Mouse (Mus musculus): ENCODE data around the gene Jag2. TPM values are rescaled to one million over a fixed set of nuclear protein-coding genes. Genes with fewer than 3 reads are reported as not detected.
A peak's percentile ranks its signal among the peaks of the same experiment; 100 is the strongest.

Gene Jag2
- polyA plus RNA-seq, 1 experiment, result 3.2 TPM

GRCm38 (mm10) chr12:112912951-112913745, 16.4 kb downstream of the Jag2 start:
- Histone ChIP-seq H3K4me1 (ENCODE audit: control insufficient read depth, insufficient read depth, low read length) (peaks cover 10% of the 10 kb centered on the region), H3K27ac (ENCODE audit: insufficient read depth, low read depth, low read length) (no peak overlapping the region), H3K4me3 (ENCODE audit: insufficient read depth, low read length) (no peak overlapping the region)
- TF ChIP-seq POLR2A (IDR thresholded peaks at IDR 0.05; ENCODE audit: borderline replicate concordance, low read depth, low read length) (no peak), CTCF (IDR thresholded peaks at IDR 0.05; ENCODE audit: low read depth, low read length) (no peak)

- Histone ChIP-seq H3K4me3 (ENCODE audit: insufficient read depth, low read length) (no peak overlapping the region), H3K4me1 (ENCODE audit: control insufficient read depth, insufficient read depth, low read length) (no peaks in the 10 kb centered on the region), H3K27ac (ENCODE audit: insufficient read depth, low read depth, low read length) (no peak overlapping the region)
- no peak for TF ChIP-seq POLR2A (IDR thresholded peaks at IDR 0.05; ENCODE audit: borderline replicate concordance, low read depth, low read length)
- no peak for TF ChIP-seq CTCF (IDR thresholded peaks at IDR 0.05; ENCODE audit: low read depth, low read length)
Measured at GRCm38 (mm10) chr12:112911701-112912100, 17.9 kb downstream of the Jag2 start.

GRCm38 (mm10) chr12:112908991-112909390, 20.6 kb downstream of the Jag2 start:
- Histone ChIP-seq H3K27ac (ENCODE audit: insufficient read depth, low read depth, low read length) (no peak overlapping the region), H3K4me3 (ENCODE audit: insufficient read depth, low read length) (no peak overlapping the region), H3K4me1 (ENCODE audit: control insufficient read depth, insufficient read depth, low read length) (no peaks in the 10 kb centered on the region)
- TF ChIP-seq CTCF (IDR thresholded peaks at IDR 0.05; ENCODE audit: low read depth, low read length) (no peak), POLR2A (IDR thresholded peaks at IDR 0.05; ENCODE audit: borderline replicate concordance, low read depth, low read length) (no peak)

GRCm38 (mm10) chr12:112905001-112905400, 24.6 kb downstream of the Jag2 start:
- H3K4me3 ChIP-seq (ENCODE audit: insufficient read depth, low read length), result no peak overlapping the region
- no peaks in the 10 kb centered on the region for H3K4me1 ChIP-seq (ENCODE audit: control insufficient read depth, insufficient read depth, low read length)
- no peak overlapping the region for H3K27ac ChIP-seq (ENCODE audit: insufficient read depth, low read depth, low read length)
- TF ChIP-seq POLR2A (IDR thresholded peaks at IDR 0.05; ENCODE audit: borderline replicate concordance, low read depth, low read length) (no peak), CTCF (IDR thresholded peaks at IDR 0.05; ENCODE audit: low read depth, low read length) (no peak)

GRCm38 (mm10) chr12:112903941-112904340, 25.6 kb downstream of the Jag2 start:
- Histone ChIP-seq H3K4me1 (ENCODE audit: control insufficient read depth, insufficient read depth, low read length) (peaks cover 2% of the 10 kb centered on the region), H3K4me3 (ENCODE audit: insufficient read depth, low read length) (no peak overlapping the region), H3K27ac (ENCODE audit: insufficient read depth, low read depth, low read length) (no peak overlapping the region)
- TF ChIP-seq CTCF (IDR thresholded peaks at IDR 0.05; ENCODE audit: low read depth, low read length) (no peak), POLR2A (IDR thresholded peaks at IDR 0.05; ENCODE audit: borderline replicate concordance, low read depth, low read length) (no peak)

- no peak for TF ChIP-seq POLR2A (IDR thresholded peaks at IDR 0.05; ENCODE audit: borderline replicate concordance, low read depth, low read length)
- no peak for TF ChIP-seq CTCF (IDR thresholded peaks at IDR 0.05; ENCODE audit: low read depth, low read length)
Measured at GRCm38 (mm10) chr12:112900641-112901040, 28.9 kb downstream of the Jag2 start.

GRCm38 (mm10) chr12:112898960-112899359, 30.6 kb downstream of the Jag2 start:
- Histone ChIP-seq H3K27ac (ENCODE audit: insufficient read depth, low read depth, low read length) (no peak overlapping the region), H3K4me1 (ENCODE audit: control insufficient read depth, insufficient read depth, low read length) (peaks cover 41% of the 10 kb centered on the region), H3K4me3 (ENCODE audit: insufficient read depth, low read length) (no peak overlapping the region)
- TF ChIP-seq CTCF (IDR thresholded peaks at IDR 0.05; ENCODE audit: low read depth, low read length) (no peak), POLR2A (IDR thresholded peaks at IDR 0.05; ENCODE audit: borderline replicate concordance, low read depth, low read length) (no peak)

More at GRCm38 (mm10) chr12:112900641-112901040, 28.9 kb downstream of the Jag2 start:
- Histone ChIP-seq H3K4me3 (ENCODE audit: insufficient read depth, low read length) (no peak overlapping the region), H3K27ac (ENCODE audit: insufficient read depth, low read depth, low read length) (no peak overlapping the region), H3K4me1 (ENCODE audit: control insufficient read depth, insufficient read depth, low read length) (peaks cover 28% of the 10 kb centered on the region)

- Histone ChIP-seq H3K4me1 (ENCODE audit: control insufficient read depth, insufficient read depth, low read length) (peaks cover 44% of the 10 kb centered on the region), H3K27ac (ENCODE audit: insufficient read depth, low read depth, low read length) (peak overlapping the region; percentile 93), H3K4me3 (ENCODE audit: insufficient read depth, low read length) (no peak overlapping the region)
- TF ChIP-seq CTCF (IDR thresholded peaks at IDR 0.05; ENCODE audit: low read depth, low read length) (no peak), POLR2A (IDR thresholded peaks at IDR 0.05; ENCODE audit: borderline replicate concordance, low read depth, low read length) (no peak)
Measured at GRCm38 (mm10) chr12:112898351-112898750, 31.2 kb downstream of the Jag2 start.

GRCm38 (mm10) chr12:112897522-112898212, 31.9 kb downstream of the Jag2 start:
- Histone ChIP-seq H3K4me1 (ENCODE audit: control insufficient read depth, insufficient read depth, low read length) (peaks cover 44% of the 10 kb centered on the region), H3K4me3 (ENCODE audit: insufficient read depth, low read length) (peak overlapping the region; percentile 16; the same call in 1 of the 2 replicates), H3K27ac (ENCODE audit: insufficient read depth, low read depth, low read length) (peak overlapping the region; percentile 93)
- TF ChIP-seq CTCF (IDR thresholded peaks at IDR 0.05; ENCODE audit: low read depth, low read length), result no peak
- no peak for TF ChIP-seq POLR2A (IDR thresholded peaks at IDR 0.05; ENCODE audit: borderline replicate concordance, low read depth, low read length)

GRCm38 (mm10) chr12:112894969-112895368, 34.6 kb downstream of the Jag2 start:
- Histone ChIP-seq H3K4me3 (ENCODE audit: insufficient read depth, low read length) (peak overlapping the region; percentile 44), H3K4me1 (ENCODE audit: control insufficient read depth, insufficient read depth, low read length) (peaks cover 44% of the 10 kb centered on the region), H3K27ac (ENCODE audit: insufficient read depth, low read depth, low read length) (peak overlapping the region; percentile 92)
- no peak for TF ChIP-seq CTCF (IDR thresholded peaks at IDR 0.05; ENCODE audit: low read depth, low read length)
- TF ChIP-seq POLR2A (IDR thresholded peaks at IDR 0.05; ENCODE audit: borderline replicate concordance, low read depth, low read length), result no peak

Data from bone marrow macrophage, adult 2 months (primary cell).